Comparison of ENCODE assay signal across 8 mouse cellular contexts in the genomic region with DNA sequence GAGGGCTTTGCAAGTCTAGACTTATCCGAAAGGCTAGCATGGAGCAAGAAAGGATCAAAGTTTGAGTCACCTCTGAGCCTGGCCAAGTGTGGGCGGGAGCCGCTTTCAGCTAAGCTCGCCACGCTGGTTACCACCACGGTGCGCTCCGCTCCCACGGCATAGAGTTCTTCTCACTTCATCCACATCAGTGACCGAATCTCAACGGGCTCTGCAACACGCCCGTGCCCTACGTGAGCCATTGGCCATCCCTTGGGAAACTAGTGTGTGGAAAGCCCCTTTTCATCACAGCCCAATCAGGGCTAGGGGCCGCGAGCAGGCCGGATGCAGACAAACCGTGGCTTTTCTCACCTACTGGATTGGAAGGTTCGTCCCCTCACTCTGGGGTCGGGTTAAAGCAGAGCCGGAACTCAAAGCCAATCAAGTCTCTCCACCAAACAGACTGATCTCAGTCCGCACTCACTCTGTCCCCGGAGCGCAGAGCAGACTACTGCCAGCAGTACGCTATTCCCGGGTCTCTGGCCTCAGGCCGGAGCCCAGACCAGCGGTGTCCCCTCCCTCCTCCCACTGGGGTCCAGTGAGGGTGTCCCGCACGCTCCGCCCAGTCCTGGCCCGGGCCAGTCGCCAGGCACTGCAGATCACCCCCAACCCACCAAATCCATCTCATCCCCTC. TPM values are rescaled to one million over a fixed set of nuclear protein-coding genes. Genes with fewer than 3 reads are reported as not detected.
A peak's percentile ranks its signal among the peaks of the same experiment; 100 is the strongest.
DNase-seq lines count a peak whose midpoint lies in the region; ATAC-seq and TF ChIP-seq lines count a peak whose summit lies in the region.

No protein-coding gene starts in this region.

- WGBS in intestine, postnatal 0 days, result 3% methylated on average over 33 of the region's 33 CpGs
- under 1% methylated on average over 33 of the region's 33 CpGs for WGBS in lung, embryonic 14.5 days

- TF ChIP-seq CTCF in testis, adult 2 months (IDR thresholded peaks at IDR 0.05; ENCODE audit: control insufficient read depth, insufficient read depth, insufficient replicate concordance, low read depth, low read length), result no peak
- no peak for TF ChIP-seq CTCF in intestine, postnatal 0 days (IDR thresholded peaks at IDR 0.05; ENCODE audit: low read depth)
- no peak for TF ChIP-seq CTCF in lung, embryonic 14.5 days (IDR thresholded peaks at IDR 0.05; ENCODE audit: low read depth)

- H3K4me3 ChIP-seq in testis, adult 2 months (ENCODE audit: control insufficient read depth, low read depth, low read length), result peak overlapping the region; percentile 67
- H3K4me3 ChIP-seq in intestine, postnatal 0 days (ENCODE audit: low read depth, low read length), result peak overlapping the region; percentile 72
- peak overlapping the region; percentile 77 for H3K4me3 ChIP-seq in lung, embryonic 14.5 days (ENCODE audit: low read depth, low read length)

- peak overlapping the region; percentile 61 for H3K9ac ChIP-seq in intestine, postnatal 0 days (ENCODE audit: low read depth, low read length)
- H3K9ac ChIP-seq in lung, embryonic 14.5 days, result peak overlapping the region; percentile 75

- H3K36me3 ChIP-seq in testis, adult 2 months (ENCODE audit: control insufficient read depth, insufficient read depth, low read length), result no peaks in the 10 kb centered on the region
- H3K36me3 ChIP-seq in intestine, postnatal 0 days (ENCODE audit: control insufficient read depth, insufficient read depth), result no peaks in the 10 kb centered on the region
- H3K36me3 ChIP-seq in lung, embryonic 14.5 days (ENCODE audit: insufficient read depth), result no peaks in the 10 kb centered on the region

- no peak for TF ChIP-seq POLR2A in testis, adult 2 months (IDR thresholded peaks at IDR 0.05; ENCODE audit: control insufficient read depth, low read depth, low read length)

- no peak for DNase-seq in testis, postnatal 14 days (ENCODE audit: low spot score)
- peak; percentile 87 for DNase-seq in embryo, embryonic 11 days
- DNase-seq in heart, adult 11 months, result peak; percentile 96
- peak; percentile 88 for DNase-seq in lung, embryonic 14.5 days
- peak; percentile 32 for DNase-seq in ovary, postnatal 36 days (ENCODE audit: low spot score)
- DNase-seq in frontal cortex, postnatal 25 days (ENCODE audit: low spot score in 2 of 2), result no peak

- H3K4me1 ChIP-seq in testis, adult 2 months (ENCODE audit: control insufficient read depth, insufficient read depth, low read length), result peaks cover 12% of the 10 kb centered on the region
- H3K4me1 ChIP-seq in intestine, postnatal 0 days (replicated peaks; ENCODE audit: control insufficient read depth, insufficient read depth, low read length), result peaks cover under 1% of the 10 kb centered on the region; the same call in 1 of the 2 replicates
- H3K4me1 ChIP-seq in lung, embryonic 14.5 days (ENCODE audit: insufficient read depth), result peaks cover 13% of the 10 kb centered on the region; the same call in 1 of the 2 replicates

- H3K27me3 ChIP-seq in testis, adult 2 months (ENCODE audit: control insufficient read depth, insufficient read depth, low read length), result no peaks in the 10 kb centered on the region
- no peaks in the 10 kb centered on the region for H3K27me3 ChIP-seq in intestine, postnatal 0 days (replicated peaks; ENCODE audit: control insufficient read depth, insufficient read depth, low read length)
- no peaks in the 10 kb centered on the region for H3K27me3 ChIP-seq in lung, embryonic 14.5 days (ENCODE audit: insufficient read depth, low read length)

- ATAC-seq in intestine, postnatal 0 days, result peak; percentile 27; the same call in 1 of the 2 replicates
- ATAC-seq in lung, embryonic 14.5 days (ENCODE audit: insufficient read depth), result peak; percentile 78

- H3K27ac ChIP-seq in testis, adult 2 months (ENCODE audit: control insufficient read depth, insufficient read depth, low read depth, low read length), result no peak overlapping the region
- H3K27ac ChIP-seq in intestine, postnatal 0 days (ENCODE audit: low read depth, low read length), result peak overlapping the region; percentile 70
- peak overlapping the region; percentile 93 for H3K27ac ChIP-seq in lung, embryonic 14.5 days (ENCODE audit: low read depth)

- peak overlapping the region; percentile 94 for H3K4me2 ChIP-seq in intestine, postnatal 0 days (replicated peaks; ENCODE audit: low read depth)
- peak overlapping the region; percentile 89 for H3K4me2 ChIP-seq in lung, embryonic 14.5 days

- H3K9me3 ChIP-seq in intestine, postnatal 0 days (ENCODE audit: control insufficient read depth), result no peaks in the 10 kb centered on the region
- no peaks in the 10 kb centered on the region for H3K9me3 ChIP-seq in lung, embryonic 14.5 days (ENCODE audit: low read depth, low read length)

RNA-seq across cellular contexts. Expression of a gene that starts 1.0 kb away (rescaled TPM):
- polyA plus RNA-seq in testis, adult 2 months (2012; rRNA removed), result 5.1 and 5.6 TPM in 2 replicates
- polyA plus RNA-seq in intestine, postnatal 0 days (2015; fragmentation: Nextera tagmentation; extraction: Ambion mirVana), result 3.2 and 3.6 TPM in 2 replicates
- 13.8 and 15.9 TPM in 2 replicates for polyA plus RNA-seq in lung, embryonic 14.5 days (2014; fragmentation: Nextera tagmentation; extraction: Ambion mirVana)

RNA-seq across cellular contexts. Expression of a gene that starts 39.1 kb away (rescaled TPM):
- 6.2 and 11.3 TPM in 2 replicates for polyA plus RNA-seq in testis, adult 2 months (2012; rRNA removed)
- 9.7 TPM in 2 replicates for polyA plus RNA-seq in intestine, postnatal 0 days (2015; fragmentation: Nextera tagmentation; extraction: Ambion mirVana)
- 22.2 and 27.9 TPM in 2 replicates for polyA plus RNA-seq in lung, embryonic 14.5 days (2014; fragmentation: Nextera tagmentation; extraction: Ambion mirVana)

Comparison
In these comparisons a context has a peak if more than half of its experiments do, and no peak if none do; other contexts are left out.
1. DNase-seq: peak in embryo, embryonic 11 days (single experiment), heart, adult 11 months (single experiment), lung, embryonic 14.5 days (single experiment) and ovary, postnatal 36 days (single experiment); none in testis, postnatal 14 days (single experiment) and frontal cortex, postnatal 25 days (0 of 2).
2. Peak in every context shown above with its lines, with median percentiles within 50 percentile points of each other: H3K4me3 ChIP-seq.